Mouse (Mus musculus) liver, embryonic 13.5 days (tissue): ENCODE measurements around the gene Tbl2. TPM values are rescaled to one million over a fixed set of nuclear protein-coding genes. Genes with fewer than 3 reads are reported as not detected.

Source experiments
- microRNA-seq: library from miRNA; unstranded; fragments of <30 nt; microRNA quantifications from one replicate; pipeline ENCODE4, GENCODE M21; 2016
- polyA plus RNA-seq: library from polyadenylated mRNA; unstranded; fragments of >200 nt; fragmentation: Nextera tagmentation; extraction: Ambion mirVana; gene quantifications from 2 replicates; pipeline ENCODE4 v1.2.1, GENCODE M21; 2015

Gene Tbl2
- polyA plus RNA-seq, 1 experiment from 2014 or later = 13.6 TPM

Small RNA genes lying within 50 kb of the gene (microRNA-seq; reads per million reads assigned to microRNA genes)
- gene Gm25315 = not detected

Other genes with a start within 250 kb of the Tbl2 start
- not detected in 2 replicates for gene Tmem270, start 242.9 kb upstream of the Tbl2 start, polyA plus RNA-seq
- gene Cldn13, start 234.1 kb upstream of the Tbl2 start, polyA plus RNA-seq = 246 and 259 TPM in 2 replicates
- gene Mettl27, start 217.3 kb upstream of the Tbl2 start, polyA plus RNA-seq = 10.6 and 12.2 TPM in 2 replicates
- 0.15 and 0.32 TPM in 2 replicates for gene Cldn4, start 202.7 kb upstream of the Tbl2 start, polyA plus RNA-seq
- 0.38 and 0.74 TPM in 2 replicates for gene Cldn3, start 163.4 kb upstream of the Tbl2 start, polyA plus RNA-seq
- 37.0 and 37.3 TPM in 2 replicates for gene Abhd11, start 140.5 kb upstream of the Tbl2 start, polyA plus RNA-seq
- 1.3 and 1.5 TPM in 2 replicates for gene Stx1a, start 126.2 kb upstream of the Tbl2 start, polyA plus RNA-seq
- 15.2 and 16.5 TPM in 2 replicates for gene Dnajc30, start 85.5 kb upstream of the Tbl2 start, polyA plus RNA-seq
- 82.4 and 92.4 TPM in 2 replicates for gene Bud23, start 84.7 kb upstream of the Tbl2 start, polyA plus RNA-seq
- gene Vps37d, start 71.4 kb upstream of the Tbl2 start, polyA plus RNA-seq = 0.25 and 0.47 TPM in 2 replicates
- 8.5 and 9.5 TPM in 2 replicates for gene Mlxipl, start 59.8 kb upstream of the Tbl2 start, polyA plus RNA-seq
- gene Bcl7b, start 18.6 kb downstream of the Tbl2 start, polyA plus RNA-seq = 34.5 and 41.1 TPM in 2 replicates
- gene Baz1b, start 37.6 kb downstream of the Tbl2 start, polyA plus RNA-seq = 21.4 and 23.8 TPM in 2 replicates
- gene Fzd9, start 101.6 kb downstream of the Tbl2 start, polyA plus RNA-seq = 0.43 and 0.59 TPM in 2 replicates
- gene Fkbp6, start 200.4 kb downstream of the Tbl2 start, polyA plus RNA-seq = not detected in 2 replicates
- not detected in 2 replicates for gene Trim50, start 203.6 kb downstream of the Tbl2 start, polyA plus RNA-seq
- gene Nsun5, start 220.3 kb downstream of the Tbl2 start, polyA plus RNA-seq = 24.9 and 25.3 TPM in 2 replicates
- 6.4 and 6.7 TPM in 2 replicates for gene Pom121, start 244.9 kb downstream of the Tbl2 start, polyA plus RNA-seq